Mouse (Mus musculus) MEL (cell line): ENCODE results near the gene Lrrc17.

ENCODE experiments used
- ELF1 ChIP-seq: IDR thresholded peaks from 2 replicates; pipeline ENCODE4 v1.6.1; 2014; ENCODE audit warnings: low read depth, mild to moderate bottlenecking, inconsistent platforms, low read length, improper control_type of control experiment, moderate library complexity
- EP300 ChIP-seq, 2 experiments: IDR thresholded peaks; 2 replicates each; pipeline ENCODE4 v1.6.1; 2011; ENCODE audit warnings: improper control_type of control experiment in 2 of 2, low read length in 2 of 2, low read depth in 1 of 2, mild to moderate bottlenecking in 1 of 2
- KAT2A ChIP-seq: conservative IDR thresholded peaks from 2 replicates; pipeline ENCODE4 v1.6.1; 2012; ENCODE audit warnings: low read depth, low read length, improper control_type of control experiment, inconsistent platforms
- RAD21 ChIP-seq: IDR thresholded peaks from 2 replicates; pipeline ENCODE4 v1.6.1; 2011; ENCODE audit warnings: mild to moderate bottlenecking, low read depth, low read length, improper control_type of control experiment

DNA sequence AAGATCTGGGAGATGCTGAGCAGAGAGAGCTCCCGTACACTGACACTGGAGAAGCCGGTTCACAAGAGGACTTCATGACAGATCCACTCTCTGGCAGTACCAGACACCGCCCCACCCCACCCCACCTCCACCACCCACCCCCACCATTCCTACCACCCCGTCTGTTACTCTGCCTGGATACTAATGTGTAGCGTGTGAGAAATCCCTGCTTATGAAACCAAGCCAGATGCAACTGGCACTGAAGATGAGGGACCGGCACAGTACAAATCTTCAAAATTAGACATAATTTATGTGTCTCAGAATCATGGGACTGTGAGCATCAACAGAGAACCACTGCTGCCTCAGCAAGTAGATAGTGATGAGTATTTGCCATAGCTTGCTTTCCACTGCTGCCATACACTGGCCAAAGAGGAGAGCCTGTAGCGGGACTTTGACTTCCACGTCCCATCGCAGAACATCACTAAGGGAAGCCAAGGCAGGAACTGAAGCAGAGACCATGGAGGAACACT is 49.9 kb downstream of the Lrrc17 start:
- TF ChIP-seq EP300 (IDR thresholded peaks at IDR 0.05; ENCODE audit: low read depth in 1 of 2, low read length in 2 of 2): no peak
- TF ChIP-seq KAT2A: no peak
- no peak for TF ChIP-seq ELF1
- no peak for TF ChIP-seq RAD21
